8 mouse cellular contexts compared by ENCODE assay signal in genomic region chr17:86484087-86484737, GRCm38 (mm10). TPM values are rescaled to one million over a fixed set of nuclear protein-coding genes. Genes with fewer than 3 reads are reported as not detected.
DNase-seq lines count a peak whose midpoint lies in the region; ATAC-seq and TF ChIP-seq lines count a peak whose summit lies in the region.

No protein-coding gene starts in this region.

- TF ChIP-seq CTCF in embryonic fibroblast, embryonic 13.5 days (IDR thresholded peaks at IDR 0.05; ENCODE audit: borderline replicate concordance, insufficient read depth, low read length): peak; percentile 37; the same call in 1 of the 2 replicates
- peak; percentile 93 for TF ChIP-seq CTCF in liver, postnatal 0 days (IDR thresholded peaks at IDR 0.05; ENCODE audit: low read depth)

- no peaks in the 10 kb centered on the region for H3K4me1 ChIP-seq in embryonic fibroblast, embryonic 13.5 days (ENCODE audit: control insufficient read depth, insufficient read depth, low read length)
- H3K4me1 ChIP-seq in liver, postnatal 0 days (ENCODE audit: insufficient read depth): peaks cover 6% of the 10 kb centered on the region

- no peak overlapping the region for H3K9ac ChIP-seq in liver, postnatal 0 days (replicated peaks)

- TF ChIP-seq POLR2A in embryonic fibroblast, embryonic 13.5 days (IDR thresholded peaks at IDR 0.05; ENCODE audit: low read depth, low read length): no peak

- no peaks in the 10 kb centered on the region for H3K27me3 ChIP-seq in liver, postnatal 0 days (ENCODE audit: insufficient read depth, low read length)

- no peaks in the 10 kb centered on the region for H3K9me3 ChIP-seq in liver, postnatal 0 days (ENCODE audit: low read length)

- no peaks in the 10 kb centered on the region for H3K36me3 ChIP-seq in liver, postnatal 0 days (replicated peaks; ENCODE audit: insufficient read depth, low read length)

- 4% methylated on average over 3 of the region's 3 CpGs for WGBS in liver, postnatal 0 days (ENCODE audit: insufficient replicate concordance)

- no peak overlapping the region for H3K4me2 ChIP-seq in liver, postnatal 0 days (ENCODE audit: low read depth, low read length)

- TF ChIP-seq EP300 in liver, postnatal 0 days (IDR thresholded peaks at IDR 0.05; ENCODE audit: low read depth): peak; percentile 25; the same call in 1 of the 2 replicates

- H3K27ac ChIP-seq in embryonic fibroblast, embryonic 13.5 days (ENCODE audit: insufficient read depth, low read length): no peak overlapping the region
- peak overlapping the region; percentile 37 for H3K27ac ChIP-seq in liver, postnatal 0 days (ENCODE audit: low read depth)

- ATAC-seq in liver, postnatal 0 days: peak; percentile 96

- no peak overlapping the region for H3K4me3 ChIP-seq in embryonic fibroblast, embryonic 13.5 days (ENCODE audit: insufficient read depth, low read length)
- H3K4me3 ChIP-seq in liver, postnatal 0 days (ENCODE audit: low read depth, low read length): no peak overlapping the region

- peak; percentile 74 to 77 for DNase-seq in B cell, adult 2 months
- DNase-seq in adrenal gland, postnatal 36 days: peak; percentile 80 to 85
- peak; percentile 83 to 91 for DNase-seq in heart, postnatal 14 days
- peak; percentile 84 for DNase-seq in layer of hippocampus, adult 11-12 months (ENCODE audit: low spot score)
- peak; percentile 86 for DNase-seq in liver, postnatal 0 days
- peak; percentile 39 for DNase-seq in ovary, adult 18-20 months (ENCODE audit: low spot score)
- peak; percentile 54 for DNase-seq in testis, postnatal 14 days (ENCODE audit: low spot score)

- intact Hi-C loops in heart, postnatal 14 days (cut with DNase I): loop anchor here (1.0 to 10.0 kb wide), 3 partner anchors 328 to 761 kb away; no protein-coding TSS in a partner anchor

RNA-seq across cellular contexts. Expression of gene Gm10309, which starts 20.8 kb away (rescaled TPM):
- total RNA-seq in adrenal gland, postnatal 36 days (2021): not detected
- not detected in 2 replicates for polyA plus RNA-seq in embryonic fibroblast, embryonic 13.5 days (2011; ENCODE audit: insufficient read length, low read depth, missing spikeins)
- total RNA-seq in heart, postnatal 14 days (2021): not detected
- polyA plus RNA-seq in liver, postnatal 0 days (2015; fragmentation: Nextera tagmentation; extraction: Ambion mirVana): 0.05 TPM in 1 of 2 replicates, not detected in the other
